Mouse (Mus musculus) gastrocnemius, postnatal 36 days (tissue): Measurements from ENCODE around the gene Agps. TPM values are rescaled to one million over a fixed set of nuclear protein-coding genes. Genes with fewer than 3 reads are reported as not detected.
A peak's percentile ranks its signal among the peaks of the same experiment; 100 is the strongest.
"Not testable (repeated sequence)": the region's sequence is repeated elsewhere in the genome, so short reads cannot be mapped to it uniquely, and the experiment has no call there.

Source experiments
- DNase-seq, 2 experiments: peaks; one replicate each; pipeline ENCODE4 v3.0.0; 2022
- intact Hi-C: fragments of 180-260 bp; cut with DNase I; formaldehyde crosslinking; loops from one replicate; pipeline ENCODE4 v1.15.1; 2025
- total RNA-seq, 2 experiments: library from RNA; stranded (reverse); gene quantifications; 2 replicates each; pipeline ENCODE4 v1.2.3; 2021

The Agps gene
- total RNA-seq, 2 experiments from 2014 or later: 21.6 to 24.0 TPM

DNA sequence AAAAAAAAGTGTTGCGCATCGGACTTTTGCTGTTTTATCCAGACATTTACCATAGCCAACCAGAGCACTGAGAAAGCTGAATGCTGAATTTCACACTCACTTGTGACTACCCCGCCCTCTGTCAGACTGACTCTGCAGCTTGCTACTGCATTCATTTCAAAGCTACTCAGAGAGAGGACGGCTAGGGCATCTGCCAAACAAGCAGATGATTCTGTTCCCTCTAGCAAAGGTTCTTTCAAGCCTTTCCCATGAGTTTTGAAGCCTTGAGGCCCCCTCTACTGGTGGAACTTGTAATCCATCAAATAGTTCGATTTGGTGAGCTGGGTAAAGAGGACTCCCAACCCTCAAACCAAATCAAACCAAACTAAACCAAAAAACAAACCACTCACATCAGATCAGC, 133.0 kb downstream of the Agps start:
- intact Hi-C loops: loop anchor here (1.0 to 10.0 kb wide), 3 partner anchors 82 to 360 kb away; no protein-coding TSS in a partner anchor
- peak in 1 of 2 experiments; percentile 27 for DNase-seq

DNA sequence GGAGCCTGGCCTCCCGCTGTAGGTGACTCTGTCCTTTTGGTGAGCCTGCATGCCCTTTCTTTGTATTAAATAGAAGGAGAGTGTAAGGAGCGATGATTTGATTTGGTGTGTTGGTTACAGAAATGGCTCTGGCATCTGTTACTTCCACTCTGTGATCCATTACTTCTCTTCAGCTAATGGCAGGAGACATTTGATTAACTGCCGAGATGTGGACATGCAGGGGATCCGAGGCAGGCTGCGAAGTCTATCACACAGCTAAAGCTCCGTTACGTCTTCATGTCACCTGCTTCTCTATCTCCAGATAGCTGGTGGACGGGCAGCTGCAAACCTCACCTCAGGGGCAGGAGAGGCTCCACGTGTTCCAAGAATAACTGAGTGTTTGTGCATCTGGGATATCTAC, 142.2 kb downstream of the Agps start:
- intact Hi-C loops: no loop called here
- no peak for DNase-seq

DNA sequence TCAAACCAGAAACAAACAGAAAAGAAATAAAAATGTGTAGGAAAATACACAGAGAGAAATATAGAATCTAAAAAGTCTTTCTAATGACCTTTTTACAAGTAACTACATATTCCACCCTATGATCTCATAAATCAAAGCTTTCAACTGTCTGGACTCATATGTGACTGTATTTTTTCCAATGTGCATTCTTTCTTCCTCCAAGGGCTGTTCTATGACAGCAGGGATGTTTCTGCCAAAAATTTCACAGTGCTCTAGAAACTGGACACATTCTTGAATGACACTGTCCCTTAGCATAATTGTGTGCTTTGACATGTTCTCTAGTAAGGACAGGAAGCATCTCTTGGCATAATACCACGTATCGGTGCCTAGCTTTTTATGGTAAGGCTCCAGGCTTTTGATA, 144.1 kb downstream of the Agps start:
- intact Hi-C loops: not testable (repeated sequence)

DNA sequence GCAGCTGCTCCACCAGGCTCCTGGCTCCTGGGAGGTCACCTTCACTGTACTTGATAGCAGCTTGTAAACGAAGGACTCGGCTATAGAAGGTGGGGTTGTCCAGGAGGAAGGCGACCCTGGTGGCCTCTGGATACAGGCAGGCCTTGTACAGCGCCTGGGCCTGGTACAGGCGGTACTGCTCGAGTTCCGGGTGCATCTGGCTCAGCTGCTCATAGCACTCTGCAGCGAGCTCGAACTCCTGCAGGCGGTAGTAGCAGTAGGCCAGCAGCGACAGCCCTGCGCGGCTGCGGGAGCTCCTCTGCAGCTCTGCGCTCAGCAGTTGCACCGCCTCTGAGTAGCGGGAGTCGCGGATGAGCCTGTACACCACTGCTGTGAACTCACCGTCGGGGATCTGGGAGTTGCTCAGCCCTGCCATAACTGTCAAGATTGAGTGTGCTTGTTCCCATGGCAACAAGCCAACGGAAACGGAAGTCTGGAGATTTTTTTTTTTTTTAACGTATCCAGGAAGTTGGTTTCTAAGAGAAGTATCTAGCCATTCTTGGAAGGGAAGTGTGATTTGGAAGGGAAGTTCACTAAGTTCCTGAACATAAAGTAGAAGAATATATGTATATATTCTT, 145.9 kb downstream of the Agps start, which contains the start of gene Ttc30a2:
TSS of gene Ttc30a2 (minus strand) at position 419 of the 617 bp plus-strand sequence.
- DNase-seq, intact Hi-C loops: not testable (repeated sequence)

More for the DNA sequence above, 144.1 kb downstream of the Agps start:
- DNase-seq: not testable (repeated sequence)

Other genes with a start within 250 kb of the Agps start
- 100 to 1,000 TPM in 1 of 2 experiments, 10 to 100 TPM in 1; 96.6 to 134 TPM for gene Hnrnpa3, start 172.9 kb upstream of the Agps start, total RNA-seq
- 10 to 100 TPM; 33.2 to 40.3 TPM for gene Nfe2l2, start 127.5 kb upstream of the Agps start, total RNA-seq
- 1 to 10 TPM; 1.8 to 3.9 TPM for gene Ttc30b, start 106.4 kb downstream of the Agps start, total RNA-seq
- gene Ttc30a2, start 146.0 kb downstream of the Agps start, total RNA-seq: under 1 TPM in 1 of 2 experiments, not detected in 1; 0.28 TPM
- gene Ttc30a1, start 149.8 kb downstream of the Agps start, total RNA-seq: 1 to 10 TPM in 1 of 2 experiments, under 1 TPM in 1; 0.72 to 1.3 TPM